Mouse (Mus musculus): ENCODE data around the gene Tmem115. TPM values are rescaled to one million over a fixed set of nuclear protein-coding genes. Genes with fewer than 3 reads are reported as not detected.

Tmem115 gene
- total RNA-seq, 2 experiments from 2014 or later = 16.3 to 17.1 TPM

DNA sequence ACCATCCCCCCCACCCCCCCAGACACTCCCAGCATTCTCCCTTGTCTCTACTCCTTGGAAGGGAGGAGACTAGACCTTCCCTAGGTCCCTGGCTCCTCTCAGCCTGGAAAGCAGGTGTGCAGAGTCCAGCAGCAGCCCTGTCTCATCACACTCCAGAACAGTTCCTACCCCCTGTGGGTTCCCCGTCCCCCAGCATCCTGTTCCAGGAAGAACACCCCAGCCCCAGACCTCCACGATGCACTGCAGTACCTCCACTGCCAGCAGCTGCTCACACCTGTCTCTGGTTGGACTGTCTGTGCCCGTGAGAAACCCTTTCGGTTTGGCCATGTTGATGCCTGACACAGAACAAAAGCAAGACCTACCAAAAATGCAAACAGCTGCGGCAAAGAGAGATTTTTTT lies 12.6 kb upstream of the Tmem115 start:
- no peak for DNase-seq (ENCODE audit: low spot score)

DNA sequence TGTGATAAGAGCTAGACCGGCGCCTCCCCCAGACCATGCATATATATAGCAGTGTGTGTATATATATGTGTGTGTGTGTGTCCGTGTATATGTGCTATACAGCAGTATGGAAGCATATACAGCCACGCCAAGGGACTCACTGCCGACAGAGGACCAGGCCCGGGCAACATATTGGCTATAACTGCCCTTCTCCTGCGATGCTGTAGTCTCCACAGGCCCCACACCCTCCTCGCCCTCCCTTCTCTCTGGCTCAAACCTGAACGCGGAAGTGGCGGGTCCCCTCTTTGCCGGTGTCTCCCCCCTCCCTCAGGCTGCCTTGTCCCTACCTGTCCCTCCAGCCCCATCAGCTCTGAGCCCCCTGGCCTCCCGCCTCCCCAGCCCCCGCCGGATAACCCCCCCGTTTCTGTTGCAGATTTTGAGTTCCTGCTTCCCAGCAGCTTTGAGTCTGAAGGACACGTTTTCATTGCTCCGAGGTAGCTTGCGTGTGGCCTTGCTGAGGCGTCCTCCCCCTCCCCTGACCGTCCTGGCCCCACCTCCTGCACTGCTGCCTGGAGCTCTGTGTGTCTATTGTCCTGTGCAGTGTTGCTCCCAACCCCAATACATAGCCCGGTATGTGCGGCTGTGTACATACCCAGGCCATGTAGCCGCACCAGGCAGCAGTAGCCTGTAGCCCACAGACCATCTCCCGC lies 11.9 kb upstream of the Tmem115 start:
- DNase-seq (ENCODE audit: low spot score) = no peak

DNA sequence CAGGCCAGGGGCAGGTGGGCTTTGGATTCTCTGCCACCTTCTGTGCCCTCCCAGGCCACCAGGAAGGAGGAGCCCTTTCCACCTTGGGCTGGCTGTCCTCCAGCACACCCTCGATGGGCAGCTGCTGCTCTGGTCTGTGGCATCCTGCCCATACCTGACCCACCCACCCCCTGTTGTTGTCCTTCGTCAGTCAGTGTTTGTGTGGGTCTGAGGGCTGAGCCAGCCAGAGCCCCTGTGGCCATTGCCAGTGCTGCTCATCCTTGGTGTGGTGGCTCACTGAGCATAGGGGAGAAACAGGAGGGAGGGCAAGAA lies 11.4 kb upstream of the Tmem115 start:
- DNase-seq (ENCODE audit: low spot score) = no peak

DNA sequence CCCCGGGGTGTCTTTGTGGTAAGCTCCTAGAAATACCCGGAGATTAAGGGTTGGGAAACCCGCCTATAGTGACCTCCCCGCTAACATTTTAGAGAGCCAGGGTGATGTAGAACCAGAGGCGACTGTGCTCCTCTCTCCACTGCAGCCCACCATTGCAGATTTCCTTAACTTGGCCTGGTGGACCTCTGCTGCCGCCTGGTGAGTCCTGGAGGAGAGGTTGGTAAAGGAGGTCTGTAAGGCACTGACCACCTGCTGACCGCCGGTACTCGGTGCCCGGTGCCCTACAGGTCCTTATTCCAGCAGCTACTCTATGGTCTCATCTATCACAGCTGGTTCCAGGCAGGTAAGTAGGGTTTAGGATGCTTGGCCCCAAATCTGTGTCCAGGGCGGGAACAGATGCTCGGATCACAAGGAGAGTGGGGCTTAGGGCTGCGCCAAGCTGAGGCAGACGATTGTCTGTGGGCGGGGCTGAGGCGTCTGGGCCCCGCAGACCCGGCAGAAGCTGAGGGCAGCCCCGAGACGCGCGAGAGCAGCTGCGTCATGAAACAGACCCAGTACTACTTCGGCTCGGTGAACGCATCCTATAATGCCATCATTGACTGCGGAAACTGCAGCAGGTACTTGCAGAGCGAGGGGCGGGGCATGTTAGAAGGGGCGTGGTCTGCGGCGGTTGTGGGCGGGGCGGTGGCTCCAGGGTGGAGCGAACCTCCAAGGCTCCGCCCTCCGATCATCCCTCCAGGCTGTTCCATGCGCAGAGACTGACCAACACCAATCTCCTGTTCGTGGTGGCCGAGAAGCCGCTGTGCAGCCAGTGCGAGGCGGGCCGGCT lies 7.3 kb upstream of the Tmem115 start:
- DNase-seq (ENCODE audit: low spot score) = peak; percentile 74

DNA sequence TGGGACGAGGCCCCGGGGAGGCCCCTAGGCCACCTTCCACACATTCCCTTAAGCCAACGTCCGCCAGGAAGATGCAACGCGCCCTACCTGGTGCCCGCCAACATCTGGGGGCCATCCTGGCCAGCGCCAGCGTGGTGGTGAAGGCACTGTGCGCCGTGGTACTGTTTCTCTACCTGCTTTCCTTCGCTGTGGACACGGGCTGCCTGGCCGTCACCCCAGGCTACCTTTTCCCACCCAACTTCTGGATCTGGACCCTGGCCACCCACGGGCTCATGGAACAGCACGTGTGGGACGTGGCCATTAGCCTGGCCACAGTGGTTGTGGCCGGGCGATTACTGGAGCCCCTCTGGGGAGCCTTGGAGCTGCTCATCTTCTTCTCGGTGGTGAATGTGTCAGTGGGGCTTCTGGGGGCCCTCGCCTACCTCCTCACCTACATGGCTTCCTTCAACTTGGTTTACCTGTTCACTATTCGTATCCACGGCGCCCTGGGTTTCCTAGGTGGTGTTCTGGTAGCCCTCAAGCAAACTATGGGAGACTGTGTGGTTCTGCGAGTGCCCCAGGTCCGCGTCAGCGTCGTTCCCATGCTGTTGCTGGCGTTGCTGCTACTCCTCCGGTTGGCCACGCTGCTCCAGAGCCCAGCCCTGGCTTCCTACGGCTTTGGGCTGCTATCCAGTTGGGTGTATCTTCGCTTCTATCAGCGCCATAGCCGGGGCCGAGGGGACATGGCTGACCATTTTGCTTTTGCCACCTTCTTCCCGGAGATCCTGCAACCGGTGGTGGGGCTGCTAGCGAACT lies 860 bp downstream of the Tmem115 start:
- DNase-seq (ENCODE audit: low spot score) = no peak

DNA sequence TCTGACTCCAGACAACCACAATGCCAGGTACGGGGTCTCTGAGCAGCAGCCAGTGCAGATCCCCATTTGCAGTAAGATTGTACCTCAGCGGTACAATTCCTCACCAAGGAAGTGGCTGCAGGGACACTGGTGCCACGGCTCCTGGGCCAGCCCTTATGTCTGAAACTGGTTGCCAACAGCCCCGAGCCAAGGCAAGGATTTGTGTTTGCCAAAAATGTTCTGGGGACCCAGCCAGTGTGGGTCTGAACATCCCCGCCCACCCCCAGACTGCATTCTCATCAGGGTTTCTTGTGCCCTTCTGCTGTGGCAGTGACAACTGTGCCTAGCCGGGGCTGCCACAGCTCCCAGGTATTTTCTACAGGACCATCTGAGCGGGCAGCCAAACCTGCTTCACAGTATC lies 4.5 kb downstream of the Tmem115 start:
- DNase-seq (ENCODE audit: low spot score) = no peak

DNA sequence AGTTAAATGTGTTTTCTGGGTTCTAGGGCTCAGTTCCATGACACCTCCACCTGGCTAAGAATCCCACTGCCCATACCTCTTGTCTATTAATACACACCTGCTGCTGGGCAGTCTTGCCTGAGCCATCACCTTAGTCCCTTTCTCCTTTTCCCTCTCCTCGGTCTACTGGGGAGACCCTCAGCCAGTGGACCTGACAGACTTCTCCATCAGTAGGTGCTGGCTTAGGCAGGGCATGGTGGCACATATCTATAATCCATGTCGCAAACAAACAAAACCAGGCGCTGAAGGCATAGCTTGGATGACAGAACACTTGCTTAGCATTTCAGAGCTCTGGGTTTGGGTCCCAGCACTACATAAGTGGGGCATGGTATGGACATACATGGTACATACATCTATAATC lies 5.0 kb downstream of the Tmem115 start:
- no peak for DNase-seq (ENCODE audit: low spot score)

DNA sequence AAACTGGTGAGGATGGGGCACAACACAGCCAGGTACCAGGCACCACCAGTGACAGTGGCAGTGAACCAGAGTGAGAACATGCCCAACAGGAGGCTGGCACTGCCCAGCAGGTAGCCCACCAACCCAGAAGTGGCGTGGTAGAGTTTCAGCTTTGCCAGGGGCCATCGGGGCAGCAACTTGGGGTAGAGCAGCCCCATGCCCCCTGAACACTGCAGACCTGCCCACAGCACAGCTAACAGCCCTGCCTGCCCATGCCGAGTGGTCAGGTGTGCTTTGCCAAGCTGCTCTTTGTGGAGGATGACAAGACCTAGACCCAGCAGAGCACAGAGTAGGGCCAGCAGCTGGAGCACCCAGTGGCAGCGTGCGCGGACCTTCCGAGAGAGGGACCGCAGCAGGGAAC lies 6.2 kb downstream of the Tmem115 start:
- DNase-seq (ENCODE audit: low spot score) = no peak

DNA sequence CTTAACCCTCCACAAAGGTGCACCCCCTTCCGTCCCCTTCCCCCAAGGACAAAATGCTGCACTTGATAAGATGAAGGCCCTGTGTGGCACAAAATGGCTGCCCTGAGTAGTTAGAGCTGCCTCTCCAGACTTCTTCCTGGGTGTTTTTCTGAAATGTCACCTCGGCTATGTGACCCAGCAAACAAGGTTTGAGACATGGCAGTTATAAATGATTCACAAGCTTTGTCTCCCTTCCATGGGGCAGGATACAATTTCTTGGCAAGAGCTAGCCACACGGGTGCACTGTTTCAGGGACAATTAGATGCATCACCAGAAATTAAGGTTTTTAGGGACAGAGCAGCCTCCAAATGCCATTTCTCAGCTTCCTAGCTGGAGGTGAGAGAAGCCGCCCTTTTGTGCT lies 6.7 kb downstream of the Tmem115 start:
- no peak for DNase-seq (ENCODE audit: low spot score)

DNA sequence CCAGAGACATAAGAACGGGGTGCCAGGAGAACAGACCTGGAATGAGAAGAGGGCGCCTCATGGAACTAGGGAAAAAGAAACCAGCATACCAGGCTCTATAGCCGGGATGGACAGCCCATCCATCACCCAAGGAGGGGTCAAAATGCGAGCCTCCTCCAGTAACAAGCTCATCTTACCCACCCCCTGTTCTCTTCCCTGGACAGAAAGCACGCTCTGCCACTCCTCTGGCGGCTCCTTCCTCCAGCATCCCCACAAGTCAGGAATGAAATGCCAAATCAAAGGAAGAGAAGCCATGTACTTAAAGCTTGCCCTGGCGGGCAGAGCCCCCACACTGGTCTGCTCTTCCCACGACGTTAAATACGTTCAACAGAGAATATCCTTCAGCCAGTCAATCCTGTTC lies 7.3 kb downstream of the Tmem115 start:
- DNase-seq (ENCODE audit: low spot score) = no peak

DNA sequence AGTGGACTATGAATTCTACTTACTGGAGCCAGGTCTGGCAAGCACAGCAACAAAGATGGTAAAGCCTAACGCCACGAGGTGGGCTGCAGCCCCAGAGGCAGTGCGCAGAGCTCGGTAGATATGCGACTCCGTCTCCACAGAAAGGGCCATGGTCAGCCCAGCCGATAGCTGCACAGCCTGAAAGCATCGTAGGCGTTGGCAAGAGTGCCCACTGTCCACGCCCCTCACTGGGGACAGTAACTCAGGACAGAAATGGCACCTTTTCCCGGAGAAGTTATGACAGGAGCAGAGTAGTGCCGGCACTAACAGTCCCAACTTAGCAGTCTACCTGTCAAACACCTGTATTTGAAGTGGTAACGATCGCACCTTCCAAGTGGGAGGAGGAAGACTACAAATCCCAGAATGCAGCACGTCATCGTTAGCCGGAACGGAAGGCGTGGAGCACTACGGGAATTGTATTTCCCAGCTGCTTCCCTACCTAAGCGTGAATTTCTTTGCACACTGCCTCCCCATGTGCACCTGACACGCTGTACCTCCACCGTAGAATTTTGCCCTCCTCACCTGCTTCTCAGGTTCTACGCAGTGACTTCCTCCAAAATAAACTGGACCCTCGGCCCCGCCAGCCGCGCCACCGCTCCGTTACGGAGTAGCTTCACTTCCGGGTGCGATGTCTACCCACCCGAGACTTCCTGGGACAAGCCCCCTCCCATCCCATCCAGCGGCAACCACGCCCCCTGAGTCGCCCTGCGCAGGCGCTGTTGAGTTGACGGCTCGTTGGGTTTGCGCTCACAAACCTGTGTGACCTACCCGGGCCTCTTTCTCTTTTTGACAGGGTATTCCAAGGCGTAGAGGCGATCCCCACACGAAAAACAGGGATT lies 8.0 kb downstream of the Tmem115 start, which contains the start of the genes Cyb561d2 and Nprl2:
Gene Cyb561d2, minus strand, starts transcription at position 720 of the 878 bp plus-strand sequence.
Gene Nprl2, plus strand, starts transcription at position 753 of the 878 bp plus-strand sequence.
- peak; percentile 95 for DNase-seq (ENCODE audit: low spot score)

DNA sequence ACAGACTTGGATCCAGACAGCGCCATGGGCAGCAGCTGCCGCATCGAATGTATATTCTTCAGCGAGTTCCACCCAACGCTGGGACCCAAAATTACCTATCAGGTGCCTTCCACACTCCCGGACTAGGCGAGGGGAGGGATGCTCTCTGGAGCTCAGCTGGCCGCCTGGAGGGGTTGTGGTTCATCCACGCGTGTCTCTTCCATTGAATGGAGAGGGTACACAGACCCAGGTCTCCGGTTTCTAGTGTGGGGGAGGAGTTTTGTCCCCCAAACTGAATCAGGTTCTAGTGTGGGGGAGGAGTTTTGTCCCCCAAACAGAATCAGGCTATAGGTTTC lies 8.6 kb downstream of the Tmem115 start:
- no peak for DNase-seq (ENCODE audit: low spot score)

DNA sequence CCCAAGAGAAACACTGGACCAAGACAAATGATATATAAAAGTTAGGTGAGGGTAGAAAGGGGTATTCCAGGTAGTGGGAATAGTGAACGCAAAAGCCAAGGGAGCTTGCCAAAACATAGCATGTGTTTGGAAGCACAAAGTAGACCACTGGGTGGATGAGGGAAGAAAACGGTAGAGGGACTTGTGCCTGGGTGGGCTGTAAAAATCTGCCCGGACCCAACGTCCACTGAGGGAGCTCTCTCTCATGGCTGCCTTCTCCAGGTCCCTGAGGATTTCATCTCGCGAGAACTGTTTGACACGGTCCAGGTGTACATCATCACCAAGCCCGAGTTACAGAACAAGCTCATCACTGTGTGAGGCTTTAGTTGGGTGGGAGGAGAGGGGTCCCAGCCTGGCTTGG lies 9.0 kb downstream of the Tmem115 start:
- DNase-seq (ENCODE audit: low spot score) = no peak

DNA sequence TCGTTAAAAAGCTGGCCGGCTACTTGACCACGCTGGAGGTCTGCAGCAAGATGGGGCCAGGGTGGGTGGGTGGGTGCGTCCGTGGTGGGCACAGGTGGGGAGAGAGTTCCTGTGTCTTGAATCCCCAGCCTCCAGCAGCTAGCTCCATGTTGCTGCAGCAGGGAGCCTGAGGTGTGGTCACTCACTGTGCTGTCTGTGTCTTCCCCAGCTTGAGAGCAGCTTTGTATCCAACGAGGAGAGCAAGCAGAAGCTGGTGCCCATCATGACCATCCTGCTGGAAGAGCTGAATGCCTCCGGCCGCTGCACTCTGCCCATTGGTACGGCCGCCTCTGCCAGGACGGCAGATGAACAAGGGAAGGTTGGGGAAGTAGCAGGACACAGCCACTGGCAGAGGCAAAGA lies 9.6 kb downstream of the Tmem115 start:
- DNase-seq (ENCODE audit: low spot score) = no peak

DNA sequence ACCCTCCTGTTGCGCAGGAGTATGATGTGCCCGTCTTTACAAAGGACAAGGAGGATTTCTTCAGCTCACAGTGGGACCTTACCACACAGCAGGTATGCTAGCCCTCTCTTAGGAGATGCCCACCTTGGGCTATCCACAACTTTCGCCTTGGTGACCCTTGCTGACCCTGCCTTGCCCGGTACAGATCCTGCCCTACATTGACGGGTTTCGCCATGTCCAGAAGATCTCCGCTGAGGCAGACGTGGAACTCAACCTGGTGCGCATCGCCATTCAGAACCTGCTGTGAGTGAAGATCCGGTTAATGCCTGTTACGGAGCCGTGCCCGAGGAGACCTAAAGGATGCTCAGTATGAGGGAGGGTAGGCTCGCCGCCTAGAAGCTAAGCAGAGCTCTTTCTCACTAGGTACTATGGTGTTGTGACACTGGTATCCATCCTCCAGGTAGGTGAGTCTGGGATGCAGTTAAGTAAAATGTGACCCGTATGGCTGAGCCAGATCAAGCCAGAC lies 10.5 kb downstream of the Tmem115 start:
- DNase-seq (ENCODE audit: low spot score) = no peak

DNA sequence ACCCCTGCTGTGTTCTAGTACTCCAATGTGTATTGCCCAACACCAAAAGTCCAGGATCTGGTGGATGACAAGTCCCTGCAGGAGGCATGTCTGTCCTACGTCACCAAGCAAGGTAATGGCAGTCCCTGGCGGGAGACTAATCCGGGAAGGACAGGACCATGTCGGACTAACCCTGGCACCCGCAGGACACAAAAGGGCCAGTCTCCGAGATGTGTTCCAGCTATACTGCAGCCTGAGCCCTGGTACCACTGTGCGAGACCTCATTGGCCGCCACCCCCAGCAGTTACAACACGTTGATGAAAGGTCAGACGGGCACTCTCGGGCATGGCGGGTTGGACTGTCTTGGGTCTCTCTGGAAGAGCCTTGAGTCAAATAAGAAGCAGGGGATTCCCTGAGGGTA lies 11.0 kb downstream of the Tmem115 start:
- no peak for DNase-seq (ENCODE audit: low spot score)

DNA sequence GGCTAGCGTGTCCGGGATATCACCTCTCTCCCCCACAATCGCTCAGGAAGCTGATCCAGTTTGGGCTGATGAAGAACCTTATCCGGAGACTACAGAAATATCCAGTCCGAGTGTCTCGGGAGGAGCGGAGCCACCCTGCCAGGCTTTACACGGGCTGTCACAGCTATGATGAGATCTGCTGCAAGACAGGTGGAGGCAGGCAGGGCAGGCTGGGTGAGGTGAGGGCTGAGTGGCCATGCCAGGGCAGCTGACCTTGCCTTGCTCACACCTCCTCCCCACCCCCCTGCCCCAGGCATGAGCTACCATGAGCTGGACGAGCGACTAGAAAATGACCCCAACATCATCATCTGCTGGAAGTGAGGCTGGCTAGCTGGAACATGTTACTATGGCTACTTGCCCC lies 11.5 kb downstream of the Tmem115 start:
- DNase-seq (ENCODE audit: low spot score) = no peak

DNA sequence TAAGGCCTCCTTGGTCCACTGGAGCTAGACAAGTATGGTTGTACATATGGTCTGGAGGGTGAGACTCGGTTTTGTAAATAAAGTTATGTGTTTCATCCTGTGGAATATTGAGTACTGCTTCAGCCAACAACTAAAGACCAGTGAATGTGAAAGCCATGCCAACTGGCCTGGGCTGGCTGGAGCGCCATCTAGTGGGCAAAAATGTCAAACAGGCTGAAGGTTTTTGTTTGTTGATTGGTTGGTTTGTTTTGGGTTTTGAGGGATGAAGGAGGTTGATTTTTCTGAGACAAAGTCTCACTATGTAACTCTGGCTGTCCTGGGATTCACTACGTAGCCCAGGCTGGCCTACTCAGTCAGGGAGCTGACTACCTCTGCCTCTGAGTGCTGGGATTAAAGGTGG lies 11.9 kb downstream of the Tmem115 start:
- DNase-seq (ENCODE audit: low spot score) = peak; percentile 78

DNA sequence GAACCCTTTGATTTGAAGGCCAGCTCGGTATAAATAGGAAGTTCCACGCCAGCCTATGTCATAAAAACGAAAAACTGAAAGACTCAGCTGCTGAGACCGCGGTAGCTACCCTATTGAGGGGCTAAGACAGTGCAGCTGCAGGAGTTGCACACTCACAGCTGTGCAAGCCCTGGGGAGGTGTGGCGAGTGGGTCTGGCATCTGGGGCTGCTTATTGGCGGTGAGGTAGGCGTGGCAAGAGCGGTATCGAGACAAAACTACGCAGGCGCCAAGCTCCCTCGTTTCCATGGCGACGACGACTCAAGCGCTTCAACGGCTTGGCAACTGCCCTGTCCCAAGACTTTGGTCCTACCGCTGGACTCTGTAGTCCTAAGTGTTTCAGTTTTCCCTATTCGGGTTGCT lies 13.3 kb downstream of the Tmem115 start, which contains the start of gene Zmynd10:
Gene Zmynd10, plus strand, starts transcription at position 273 of the 400 bp plus-strand sequence.
- peak; percentile 81 for DNase-seq (ENCODE audit: low spot score)

DNA sequence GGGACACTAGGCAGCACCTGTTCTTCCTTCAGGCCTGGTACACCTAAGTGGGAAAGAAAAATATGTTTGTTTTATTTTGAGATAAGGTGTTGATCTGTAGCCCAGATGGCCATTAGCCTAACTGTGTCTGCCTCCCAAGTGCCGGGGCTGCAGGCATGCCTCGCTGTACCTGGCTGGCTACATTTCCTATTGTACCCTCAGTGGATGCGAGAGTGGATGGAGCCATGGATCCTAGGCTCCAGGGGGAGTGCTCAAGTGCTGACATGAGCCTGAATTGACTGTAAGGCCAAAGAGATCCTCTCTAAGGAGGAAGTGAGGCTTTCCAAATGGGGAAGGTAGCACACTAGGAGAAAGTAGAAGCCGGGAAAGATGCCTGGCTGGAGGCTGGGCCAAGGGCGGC lies 14.2 kb downstream of the Tmem115 start:
- no peak for DNase-seq (ENCODE audit: low spot score)

DNA sequence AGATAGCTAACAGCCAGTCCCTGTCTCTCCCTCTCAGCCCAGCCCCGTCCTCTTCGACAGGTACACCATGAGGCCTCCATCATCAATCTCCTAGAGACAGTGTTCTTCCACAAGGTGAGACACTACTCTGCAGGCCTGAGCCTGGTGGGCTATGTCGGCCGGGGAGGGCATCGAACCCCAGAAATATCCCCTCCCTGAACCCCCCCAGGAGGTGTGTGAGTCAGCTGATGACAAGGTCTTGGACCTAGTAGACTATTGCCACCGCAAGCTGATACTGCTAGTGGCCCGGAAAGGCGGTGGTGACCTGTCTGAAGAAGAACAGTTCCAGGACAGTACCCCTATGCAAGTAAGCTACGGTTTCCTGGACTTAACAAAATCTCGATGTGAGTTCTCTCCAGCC lies 15.1 kb downstream of the Tmem115 start:
- DNase-seq (ENCODE audit: low spot score) = no peak

Data from gastrocnemius, adult 18-20 months (tissue).